Mouse (Mus musculus) CH12.LX (cell line): Measurements from ENCODE around the gene Ermp1. TPM values are rescaled to one million over a fixed set of nuclear protein-coding genes. Genes with fewer than 3 reads are reported as not detected.

Experiments used
- DNase-seq: peaks from one replicate; pipeline ENCODE4 v3.0.0-alpha.2; 2013; ENCODE audit errors: extremely low read depth
- H3K27ac ChIP-seq: 2 replicates; pipeline ENCODE4 v1.5.1; 2012; ENCODE audit warnings: low read depth, mild to moderate bottlenecking, control low read depth, moderate library complexity; ENCODE audit not compliant: insufficient read depth
- H3K27me3 ChIP-seq: replicated peaks from 2 replicates; pipeline ENCODE3; 2012; ENCODE audit warnings: inconsistent platforms
- H3K36me3 ChIP-seq, 2 experiments: replicated peaks in 1 of 2; 2 replicates each; pipeline versions ENCODE3 to v1.6.1; 2012; ENCODE audit warnings: inconsistent platforms in 1 of 2, low read length in 1 of 2, mild to moderate bottlenecking in 1 of 2, mixed read lengths in 1 of 2, moderate library complexity in 1 of 2; ENCODE audit not compliant: control insufficient read depth in 1 of 2, insufficient read depth in 1 of 2
- H3K4me1 ChIP-seq, 2 experiments: 2 replicates each; pipeline ENCODE4 v1.6.1; 2012; ENCODE audit warnings: inconsistent platforms in 1 of 2, moderate library complexity in 1 of 2; ENCODE audit not compliant: insufficient read depth in 2 of 2, control insufficient read depth in 1 of 2
- H3K4me2 ChIP-seq: 2 replicates; pipeline ENCODE4 v1.6.1; 2012; ENCODE audit warnings: low read depth, mild to moderate bottlenecking, control low read depth; ENCODE audit not compliant: poor library complexity, insufficient read depth, severe bottlenecking
- H3K4me3 ChIP-seq, 3 experiments: fragments of 150-350 bp in 1 of 3; sonication (generic) in 1 of 3; replicated peaks in 1 of 3; 2 replicates each; pipeline versions ENCODE3 to v1.5.1; 2011 to 2012; ENCODE audit warnings: low read depth in 2 of 3, low read length in 2 of 3, mild to moderate bottlenecking in 2 of 3, moderate library complexity in 2 of 3, control low read depth in 1 of 3, improper control_type of control experiment in 1 of 3, inconsistent platforms in 1 of 3, mixed read lengths in 1 of 3; ENCODE audit not compliant: poor library complexity in 1 of 3
- H3K79me2 ChIP-seq: replicated peaks from 2 replicates; pipeline ENCODE4 v1.6.1; 2012; ENCODE audit warnings: mild to moderate bottlenecking, moderate library complexity; ENCODE audit not compliant: control insufficient read depth, poor library complexity, insufficient read depth, severe bottlenecking; ENCODE audit errors: extremely low read depth
- H3K9ac ChIP-seq: 2 replicates; pipeline ENCODE4 v1.6.1; 2012; ENCODE audit warnings: low read depth, mild to moderate bottlenecking, control low read depth, moderate library complexity; ENCODE audit not compliant: insufficient read depth
- H3K9me3 ChIP-seq: replicated peaks from 2 replicates; pipeline ENCODE3; 2012; ENCODE audit warnings: low read length, inconsistent platforms, mixed read lengths
- CHD1 ChIP-seq: IDR thresholded peaks from 2 replicates; pipeline ENCODE4 v1.6.1; 2012; ENCODE audit warnings: low read depth, low read length, improper control_type of control experiment, inconsistent platforms
- CHD2 ChIP-seq: IDR thresholded peaks from 2 replicates; pipeline ENCODE4 v1.6.1; 2011; ENCODE audit warnings: low read length, improper control_type of control experiment
- EP300 ChIP-seq: IDR thresholded peaks from 2 replicates; pipeline ENCODE4 v1.6.1; 2011; ENCODE audit warnings: low read length, improper control_type of control experiment
- ETS1 ChIP-seq: conservative IDR thresholded peaks from 2 replicates; pipeline ENCODE4 v1.6.1; 2012; ENCODE audit warnings: low read depth, mild to moderate bottlenecking, inconsistent platforms, low read length, improper control_type of control experiment, moderate library complexity
- GABPA ChIP-seq: IDR thresholded peaks from 2 replicates; pipeline ENCODE4 v1.6.1; 2012; ENCODE audit warnings: low read depth, low read length, improper control_type of control experiment, inconsistent platforms; ENCODE audit not compliant: insufficient replicate concordance
- IRF4 ChIP-seq: IDR thresholded peaks from 2 replicates; pipeline ENCODE4 v1.6.1; 2014; ENCODE audit warnings: low read depth, mild to moderate bottlenecking, inconsistent platforms, low read length, improper control_type of control experiment
- JUN ChIP-seq: IDR thresholded peaks from 2 replicates; pipeline ENCODE4 v1.6.1; 2011; ENCODE audit warnings: low read depth, mild to moderate bottlenecking, low read length, improper control_type of control experiment, moderate library complexity; ENCODE audit not compliant: insufficient read depth
- KAT2A ChIP-seq: IDR thresholded peaks from 2 replicates; pipeline ENCODE4 v1.6.1; 2012; ENCODE audit warnings: low read length, improper control_type of control experiment, inconsistent platforms; ENCODE audit not compliant: insufficient replicate concordance
- MAX ChIP-seq: IDR thresholded peaks from 2 replicates; pipeline ENCODE4 v1.6.1; 2011; ENCODE audit warnings: low read length, improper control_type of control experiment
- MAZ ChIP-seq: IDR thresholded peaks from 2 replicates; pipeline ENCODE4 v1.6.1; 2012; ENCODE audit warnings: low read depth, mild to moderate bottlenecking, inconsistent platforms, low read length, improper control_type of control experiment, moderate library complexity
- MEF2A ChIP-seq: IDR thresholded peaks from 2 replicates; pipeline ENCODE4 v1.6.1; 2014; ENCODE audit warnings: low read depth, mild to moderate bottlenecking, inconsistent platforms, low read length, improper control_type of control experiment, borderline replicate concordance
- MXI1 ChIP-seq: IDR thresholded peaks from 2 replicates; pipeline ENCODE4 v1.6.1; 2011; ENCODE audit warnings: mild to moderate bottlenecking, low read depth, low read length, improper control_type of control experiment
- NELFE ChIP-seq: IDR thresholded peaks from 2 replicates; pipeline ENCODE4 v1.6.1; 2011; ENCODE audit warnings: low read depth, low read length, improper control_type of control experiment
- NRF1 ChIP-seq: IDR thresholded peaks from 2 replicates; pipeline ENCODE4 v1.6.1; 2014; ENCODE audit warnings: low read depth, mild to moderate bottlenecking, inconsistent platforms, low read length, improper control_type of control experiment, moderate library complexity
- PAX5 ChIP-seq: IDR thresholded peaks from 2 replicates; pipeline ENCODE4 v1.6.1; 2012; ENCODE audit warnings: low read length, inconsistent platforms, mixed read lengths
- POLR2A ChIP-seq: IDR thresholded peaks from 2 replicates; pipeline ENCODE4 v1.6.1; 2011; ENCODE audit warnings: low read depth, mild to moderate bottlenecking, improper control_type of control experiment, low read length
- RCOR1 ChIP-seq: conservative IDR thresholded peaks from 2 replicates; pipeline ENCODE4 v1.6.1; 2012; ENCODE audit warnings: low read depth, mild to moderate bottlenecking, inconsistent platforms, low read length, improper control_type of control experiment
- SIN3A ChIP-seq: IDR thresholded peaks from 2 replicates; pipeline ENCODE4 v1.6.1; 2012; ENCODE audit warnings: low read length, improper control_type of control experiment, inconsistent platforms
- SMC3 ChIP-seq: IDR thresholded peaks from 2 replicates; pipeline ENCODE4 v1.6.1; 2011; ENCODE audit warnings: low read depth, low read length, improper control_type of control experiment
- UBTF ChIP-seq: IDR thresholded peaks from 2 replicates; pipeline ENCODE4 v1.6.1; 2012; ENCODE audit warnings: low read depth, mild to moderate bottlenecking, inconsistent platforms, low read length, improper control_type of control experiment, moderate library complexity
- USF1 ChIP-seq: IDR thresholded peaks from 2 replicates; pipeline ENCODE4 v1.6.1; 2014; ENCODE audit warnings: low read depth, mild to moderate bottlenecking, inconsistent platforms, low read length, improper control_type of control experiment
- USF2 ChIP-seq: conservative IDR thresholded peaks from 2 replicates; pipeline ENCODE4 v1.6.1; 2011; ENCODE audit warnings: low read depth, low read length, improper control_type of control experiment
- ZC3H11A ChIP-seq: IDR thresholded peaks from 2 replicates; pipeline ENCODE4 v1.6.1; 2012; ENCODE audit warnings: low read depth, mild to moderate bottlenecking, inconsistent platforms, low read length, improper control_type of control experiment
- ZNF384 ChIP-seq: IDR thresholded peaks from 2 replicates; pipeline ENCODE4 v1.6.1; 2012; ENCODE audit warnings: low read depth, low read length, improper control_type of control experiment, inconsistent platforms
- dilution Hi-C: fragments of 300-500 bp; cut with MboI; formaldehyde crosslinking; loops from 2 replicates; pipeline ENCODE4 v1.14.3; 2020; ENCODE audit warnings: low sequenced_read_pairs; ENCODE audit not compliant: extremely low pct_unique_long_range_greater_than_20kb, extremely low pct_ligation_motif_present
- in situ Hi-C: fragments of 300-500 bp; cut with MboI; formaldehyde crosslinking; loops from 3 replicates; pipeline ENCODE4 v1.14.3; 2019; ENCODE audit warnings: low sequenced_read_pairs, low pct_ligation_motif_present, low pct_unique_long_range_greater_than_20kb, mixed read lengths
- polyA plus RNA-seq: library from polyadenylated mRNA; unstranded; fragments of >175 nt; gene quantifications from 2 replicates; pipeline ENCODE4 v1.2.1, GENCODE M21; 2012; ENCODE audit warnings: low read depth; ENCODE audit not compliant: insufficient read length
- total RNA-seq, 2 experiments: library from RNA; depleted of rRNA; stranded (reverse); fragments of 300-350 nt in 1 of 2; fragments of >200 nt in 1 of 2; gene quantifications; 2 replicates each; pipeline ENCODE4 v1.2.3; 2012 to 2014

Ermp1 gene
- total and polyA plus RNA-seq, 3 experiments: 22.7 to 32.9 (median 27.6) TPM

DNA sequence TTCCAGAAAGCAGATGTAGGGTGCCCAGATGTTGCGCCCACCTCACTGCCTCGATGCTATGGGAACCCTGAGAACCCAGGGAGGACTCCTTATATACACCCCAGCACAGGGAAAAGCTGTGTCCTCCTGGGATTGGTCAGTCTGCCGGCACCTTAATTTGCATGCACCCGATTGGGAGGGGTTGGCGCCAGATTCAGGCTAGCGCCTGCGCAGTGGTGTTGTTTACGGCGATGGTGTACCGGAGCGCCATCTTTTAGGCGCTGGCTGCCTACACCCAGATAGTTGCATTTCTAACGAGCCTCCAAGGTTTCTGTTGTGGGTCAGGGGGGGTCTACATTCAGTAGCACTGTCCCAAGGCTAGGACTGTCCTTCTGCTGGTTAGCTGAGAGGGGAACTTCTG is 24.4 kb upstream of the Ermp1 start:
- Histone ChIP-seq H3K27me3 (no peaks in the 10 kb centered on the region), H3K4me3 (no peak overlapping the region), H3K9ac (no peak overlapping the region), H3K4me1 (peaks cover 4 to 23% of the 10 kb centered on the region in 2 experiments; a peak in 3 of 4 replicates), H3K36me3 (no peaks in the 10 kb centered on the region), H3K79me2 (no peaks in the 10 kb centered on the region), H3K4me2 (no peak overlapping the region), H3K27ac (no peak overlapping the region), H3K9me3 (no peaks in the 10 kb centered on the region)
- in situ Hi-C loops: loop anchor here (10.0 kb wide), 2 partner anchors 142 to 442 kb away; partner anchors contain the start of gene Ranbp6
- dilution Hi-C loops: no loop called here
- TF ChIP-seq PAX5: no peak
- TF ChIP-seq ZNF384: no peak
- TF ChIP-seq RCOR1: no peak
- TF ChIP-seq USF2: no peak
- TF ChIP-seq JUN: no peak
- TF ChIP-seq SIN3A: no peak
- TF ChIP-seq MAX: no peak
- TF ChIP-seq EP300: no peak
- no peak for TF ChIP-seq MEF2A
- no peak for TF ChIP-seq NRF1
- no peak for TF ChIP-seq POLR2A
- TF ChIP-seq CHD1: no peak
- TF ChIP-seq CHD2: no peak
- TF ChIP-seq MAZ: no peak
- no peak for TF ChIP-seq KAT2A
- no peak for TF ChIP-seq UBTF
- no peak for TF ChIP-seq ZC3H11A
- DNase-seq: no peak

GRCm38 (mm10) chr19:29671160-29671559 is 22.9 kb upstream of the Ermp1 start:
- Histone ChIP-seq H3K9me3 (no peaks in the 10 kb centered on the region), H3K4me2 (no peak overlapping the region), H3K9ac (no peak overlapping the region), H3K79me2 (no peaks in the 10 kb centered on the region), H3K27me3 (no peaks in the 10 kb centered on the region), H3K4me3 (no peak overlapping the region), H3K4me1 (peaks cover 4 to 16% of the 10 kb centered on the region in 2 experiments; a peak in 3 of 4 replicates), H3K27ac (no peak overlapping the region), H3K36me3 (no peaks in the 10 kb centered on the region)
- TF ChIP-seq MXI1 (no peak), USF2 (no peak), USF1 (no peak), JUN (no peak), NRF1 (no peak), IRF4 (no peak), ETS1 (no peak), SMC3 (no peak), GABPA (no peak), PAX5 (no peak), SIN3A (no peak), MEF2A (no peak), NELFE (no peak)
- in situ Hi-C loops: loop anchor here (10.0 kb wide), 2 partner anchors 144 to 444 kb away; partner anchors contain the start of gene Ranbp6
- dilution Hi-C loops: no loop called here
- no peak for DNase-seq
